Mouse (Mus musculus) erythroblast, embryonic 14.5 days (primary cell): ENCODE measurements around the gene Slc35g2. TPM values are rescaled to one million over a fixed set of nuclear protein-coding genes. Genes with fewer than 3 reads are reported as not detected.

Experiments used
- H3K27me3 ChIP-seq: 2 replicates; pipeline ENCODE4 v1.6.1; 2012; ENCODE audit warnings: inconsistent platforms; ENCODE audit not compliant: control insufficient read depth
- H3K36me3 ChIP-seq: 2 replicates; pipeline ENCODE4 v1.6.1; 2012; ENCODE audit warnings: mild to moderate bottlenecking, inconsistent platforms; ENCODE audit not compliant: control insufficient read depth
- H3K4me1 ChIP-seq: 2 replicates; pipeline ENCODE4 v1.6.1; 2012; ENCODE audit warnings: inconsistent platforms; ENCODE audit not compliant: control insufficient read depth
- H3K4me3 ChIP-seq: replicated peaks from 2 replicates; pipeline ENCODE3; 2012; ENCODE audit warnings: moderate library complexity, mild to moderate bottlenecking, inconsistent platforms
- H3K9me3 ChIP-seq: 2 replicates; pipeline ENCODE4 v1.6.1; 2012; ENCODE audit warnings: low read length, inconsistent platforms, mixed read lengths; ENCODE audit not compliant: control insufficient read depth
- GATA1 ChIP-seq: IDR thresholded peaks from 2 replicates; pipeline ENCODE4 v1.6.1; 2012; ENCODE audit warnings: low read length, inconsistent platforms, mixed read lengths
- TAL1 ChIP-seq: IDR thresholded peaks from 3 replicates; pipeline ENCODE4 v1.6.1; 2012; ENCODE audit warnings: low read length, inconsistent platforms, mixed read lengths
- polyA plus RNA-seq: library from polyadenylated mRNA; stranded (reverse); fragments of >175 nt; gene quantifications from 2 replicates; pipeline ENCODE4 v1.2.3, GENCODE M21; 2012

Slc35g2 gene
- polyA plus RNA-seq, 1 experiment = not detected

- peaks cover 48% of the 10 kb centered on the region for H3K27me3 ChIP-seq
- no peaks in the 10 kb centered on the region; the same call in none of the 2 replicates for H3K4me1 ChIP-seq
- no peaks in the 10 kb centered on the region; the same call in 1 of the 2 replicates for H3K9me3 ChIP-seq
- H3K36me3 ChIP-seq = no peaks in the 10 kb centered on the region
- TF ChIP-seq TAL1 = no peak
- TF ChIP-seq GATA1 = no peak
- peak overlapping the region; percentile 52 for H3K4me3 ChIP-seq
Observed at GRCm38 (mm10) chr9:100569798-100570625, 878 bp downstream of the Slc35g2 start.

- no peaks in the 10 kb centered on the region for H3K27me3 ChIP-seq
- H3K4me1 ChIP-seq = no peaks in the 10 kb centered on the region
- H3K36me3 ChIP-seq = no peaks in the 10 kb centered on the region
- TF ChIP-seq TAL1 (no peak), GATA1 (no peak)
- H3K4me3 ChIP-seq = no peak overlapping the region
- no peaks in the 10 kb centered on the region for H3K9me3 ChIP-seq
Observed at GRCm38 (mm10) chr9:100560251-100560890, 10.5 kb downstream of the Slc35g2 start.

GRCm38 (mm10) chr9:100558991-100559390 lies 11.9 kb downstream of the Slc35g2 start:
- no peaks in the 10 kb centered on the region for H3K4me1 ChIP-seq
- no peak for TF ChIP-seq TAL1
- no peaks in the 10 kb centered on the region for H3K9me3 ChIP-seq
- no peaks in the 10 kb centered on the region for H3K36me3 ChIP-seq
- no peaks in the 10 kb centered on the region for H3K27me3 ChIP-seq
- H3K4me3 ChIP-seq = no peak overlapping the region

- no peak for TF ChIP-seq GATA1
- TF ChIP-seq TAL1 = no peak
- no peaks in the 10 kb centered on the region for H3K4me1 ChIP-seq
- H3K4me3 ChIP-seq = no peak overlapping the region
- H3K9me3 ChIP-seq = no peaks in the 10 kb centered on the region
- no peaks in the 10 kb centered on the region for H3K27me3 ChIP-seq
- no peaks in the 10 kb centered on the region for H3K36me3 ChIP-seq
Observed at GRCm38 (mm10) chr9:100558023-100558573, 12.8 kb downstream of the Slc35g2 start.

GRCm38 (mm10) chr9:100555686-100556085 lies 15.2 kb downstream of the Slc35g2 start:
- Histone ChIP-seq H3K4me3 (no peak overlapping the region), H3K4me1 (no peaks in the 10 kb centered on the region), H3K9me3 (no peaks in the 10 kb centered on the region), H3K36me3 (no peaks in the 10 kb centered on the region), H3K27me3 (no peaks in the 10 kb centered on the region)
- TF ChIP-seq GATA1 (no peak), TAL1 (no peak)

- Histone ChIP-seq H3K9me3 (peaks cover 9% of the 10 kb centered on the region), H3K4me1 (peaks cover 25% of the 10 kb centered on the region), H3K36me3 (peaks cover 3% of the 10 kb centered on the region; the same call in 1 of the 2 replicates), H3K4me3 (no peak overlapping the region), H3K27me3 (no peaks in the 10 kb centered on the region)
- no peak for TF ChIP-seq TAL1
- no peak for TF ChIP-seq GATA1
Observed at GRCm38 (mm10) chr9:100548313-100548712, 22.6 kb downstream of the Slc35g2 start.

GRCm38 (mm10) chr9:100546594-100546910 lies 24.3 kb downstream of the Slc35g2 start:
- H3K4me1 ChIP-seq = peaks cover 26% of the 10 kb centered on the region
- H3K9me3 ChIP-seq = peaks cover 9% of the 10 kb centered on the region
- TF ChIP-seq GATA1 = no peak
- no peak for TF ChIP-seq TAL1
- peaks cover 3% of the 10 kb centered on the region; the same call in 1 of the 2 replicates for H3K36me3 ChIP-seq
- H3K27me3 ChIP-seq = no peaks in the 10 kb centered on the region
- peak overlapping the region; percentile 99 for H3K4me3 ChIP-seq

- Histone ChIP-seq H3K9me3 (peaks cover 9% of the 10 kb centered on the region), H3K36me3 (peaks cover 3% of the 10 kb centered on the region; the same call in 1 of the 2 replicates), H3K4me3 (peak within 1 kb of the TSS; percentile 99), H3K27me3 (no peaks in the 10 kb centered on the region), H3K4me1 (peaks cover 26% of the 10 kb centered on the region)
- TF ChIP-seq GATA1 (no peak), TAL1 (no peak)
Observed at GRCm38 (mm10) chr9:100545715-100546593, 24.9 kb downstream of the Slc35g2 start, which contains the start of gene Nck1. Gene Nck1 (minus strand): TSS chr9:100546134.
